Mouse (Mus musculus): ENCODE data around the gene Prkcb. TPM values are rescaled to one million over a fixed set of nuclear protein-coding genes. Genes with fewer than 3 reads are reported as not detected.
A peak's percentile ranks its signal among the peaks of the same experiment; 100 is the strongest.

The Prkcb gene
- polyA plus RNA-seq, 1 experiment from 2014 or later = 43.9 TPM

GRCm38 (mm10) chr7:122268983-122269486 lies 19.5 kb upstream of the Prkcb start:
- no peak overlapping the region for H3K4me3 ChIP-seq (ENCODE audit: inconsistent target)
- no peaks in the 10 kb centered on the region for H3K36me3 ChIP-seq (ENCODE audit: inconsistent target)
- 97% methylated on average over 4 of the region's 4 CpGs for WGBS (ENCODE audit: missing documents)
- H3K27ac ChIP-seq = no peak overlapping the region
- no peaks in the 10 kb centered on the region for H3K79me2 ChIP-seq (ENCODE audit: inconsistent target)

DNA sequence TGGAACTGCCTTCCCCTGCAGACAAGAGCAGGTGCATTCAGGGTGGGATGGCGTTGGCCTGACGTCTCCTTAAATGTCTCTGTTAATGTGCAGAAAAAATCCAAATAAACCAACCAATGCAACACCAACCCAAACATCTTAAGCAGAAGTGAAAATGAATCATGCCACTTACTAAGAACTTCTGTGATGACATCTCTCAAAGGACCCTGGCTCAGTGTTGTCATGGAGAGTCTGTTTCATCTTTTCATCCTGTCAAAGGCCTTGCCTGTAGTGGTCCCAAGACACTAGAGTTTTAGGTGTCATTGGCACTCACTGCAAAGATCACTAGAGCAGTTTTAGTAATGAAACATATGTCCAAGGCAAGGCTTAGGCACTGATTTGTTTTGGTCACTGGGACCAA lies 16.2 kb upstream of the Prkcb start:
- no peak overlapping the region for H3K4me3 ChIP-seq (ENCODE audit: inconsistent target)
- H3K36me3 ChIP-seq (ENCODE audit: inconsistent target) = no peaks in the 10 kb centered on the region
- no peak overlapping the region for H3K27ac ChIP-seq
- 28% methylated on average over 2 of the region's 2 CpGs for whole genome bisulfite sequencing (ENCODE audit: missing documents)
- H3K79me2 ChIP-seq (ENCODE audit: inconsistent target) = no peaks in the 10 kb centered on the region

GRCm38 (mm10) chr7:122279580-122279979 lies 9.0 kb upstream of the Prkcb start:
- Histone ChIP-seq H3K4me3 (ENCODE audit: inconsistent target) (no peak overlapping the region), H3K27ac (no peak overlapping the region), H3K36me3 (ENCODE audit: inconsistent target) (no peaks in the 10 kb centered on the region), H3K79me2 (ENCODE audit: inconsistent target) (no peaks in the 10 kb centered on the region)
- WGBS (ENCODE audit: missing documents) = 90% methylated on average over 9 of the region's 9 CpGs

DNA sequence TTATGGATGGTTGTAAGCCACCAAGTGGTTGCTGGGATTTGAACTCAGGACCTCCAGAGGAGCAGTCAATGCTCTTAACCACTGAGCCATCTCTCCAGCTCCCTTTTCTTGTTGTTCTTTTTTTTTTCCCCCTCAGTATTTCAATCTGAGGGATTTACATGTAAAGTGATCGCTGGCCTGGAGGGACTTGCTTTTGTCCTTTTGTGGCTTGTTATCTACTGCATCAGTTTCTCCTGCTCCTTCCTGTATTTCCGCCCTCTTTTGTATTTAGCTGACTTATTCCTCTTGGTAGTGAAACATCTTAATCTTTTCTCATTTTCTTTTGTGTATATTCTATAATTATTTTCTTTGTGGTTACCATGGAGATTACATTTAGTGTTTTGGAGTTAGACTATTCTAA lies 8.2 kb upstream of the Prkcb start:
- no peak overlapping the region for H3K27ac ChIP-seq
- no peaks in the 10 kb centered on the region for H3K36me3 ChIP-seq (ENCODE audit: inconsistent target)
- 33% methylated on average over 2 of the region's 2 CpGs for WGBS (ENCODE audit: missing documents)
- no peak overlapping the region for H3K4me3 ChIP-seq (ENCODE audit: inconsistent target)
- no peaks in the 10 kb centered on the region for H3K79me2 ChIP-seq (ENCODE audit: inconsistent target)

- WGBS (ENCODE audit: missing documents) = 82% methylated on average over 2 of the region's 2 CpGs
- Histone ChIP-seq H3K4me3 (ENCODE audit: inconsistent target) (no peak overlapping the region), H3K79me2 (ENCODE audit: inconsistent target) (no peaks in the 10 kb centered on the region), H3K27ac (no peak overlapping the region), H3K36me3 (ENCODE audit: inconsistent target) (no peaks in the 10 kb centered on the region)
Observed at GRCm38 (mm10) chr7:122282584-122282983, 6.0 kb upstream of the Prkcb start.

DNA sequence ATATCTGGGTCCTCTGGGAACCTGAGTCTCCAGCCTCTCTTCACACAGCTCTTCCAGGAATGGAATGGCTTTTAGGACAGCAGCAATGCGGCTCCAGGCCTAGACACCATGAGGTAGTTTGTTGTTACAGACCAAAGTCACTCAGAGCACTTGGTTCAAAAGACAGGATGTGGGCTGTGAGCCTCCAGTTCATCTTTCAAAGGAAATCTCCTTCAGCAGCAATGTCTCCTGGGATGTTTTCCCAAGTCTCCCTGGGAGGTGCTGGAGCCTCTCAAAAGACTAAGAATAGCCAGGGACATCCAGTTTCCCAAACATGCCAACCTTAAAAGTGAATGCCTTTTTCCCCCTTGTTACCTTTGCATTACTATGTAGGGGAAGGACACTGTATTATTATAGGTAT lies 1.3 kb upstream of the Prkcb start:
- Histone ChIP-seq H3K36me3 (ENCODE audit: inconsistent target) (no peaks in the 10 kb centered on the region), H3K27ac (no peak overlapping the region), H3K79me2 (ENCODE audit: inconsistent target) (peaks cover 15% of the 10 kb centered on the region; the same call in 1 of the 2 replicates), H3K4me3 (ENCODE audit: inconsistent target) (no peak overlapping the region)
- 92% methylated on average over 1 of the region's 1 CpGs for WGBS (ENCODE audit: missing documents)

- no peak overlapping the region for H3K27ac ChIP-seq
- 1% methylated on average over 62 of the region's 66 CpGs for WGBS (ENCODE audit: missing documents)
- peaks cover 26% of the 10 kb centered on the region; the same call in 1 of the 2 replicates for H3K79me2 ChIP-seq (ENCODE audit: inconsistent target)
- H3K4me3 ChIP-seq (ENCODE audit: inconsistent target) = peak overlapping the region; percentile 37
- H3K36me3 ChIP-seq (ENCODE audit: inconsistent target) = no peaks in the 10 kb centered on the region
Observed at GRCm38 (mm10) chr7:122289243-122290111, 926 bp downstream of the Prkcb start.

GRCm38 (mm10) chr7:122290165-122290564 lies 1.6 kb downstream of the Prkcb start:
- Histone ChIP-seq H3K27ac (no peak overlapping the region), H3K4me3 (ENCODE audit: inconsistent target) (peak overlapping the region; percentile 37), H3K79me2 (ENCODE audit: inconsistent target) (peaks cover 26% of the 10 kb centered on the region; the same call in 1 of the 2 replicates), H3K36me3 (ENCODE audit: inconsistent target) (no peaks in the 10 kb centered on the region)
- 47% methylated on average over 12 of the region's 12 CpGs for WGBS (ENCODE audit: missing documents)

- H3K4me3 ChIP-seq (ENCODE audit: inconsistent target) = no peak overlapping the region
- no peak overlapping the region for H3K27ac ChIP-seq
- WGBS (ENCODE audit: missing documents) = 80% methylated on average over 3 of the region's 3 CpGs
Observed at GRCm38 (mm10) chr7:122290771-122291170, 2.2 kb downstream of the Prkcb start.

DNA sequence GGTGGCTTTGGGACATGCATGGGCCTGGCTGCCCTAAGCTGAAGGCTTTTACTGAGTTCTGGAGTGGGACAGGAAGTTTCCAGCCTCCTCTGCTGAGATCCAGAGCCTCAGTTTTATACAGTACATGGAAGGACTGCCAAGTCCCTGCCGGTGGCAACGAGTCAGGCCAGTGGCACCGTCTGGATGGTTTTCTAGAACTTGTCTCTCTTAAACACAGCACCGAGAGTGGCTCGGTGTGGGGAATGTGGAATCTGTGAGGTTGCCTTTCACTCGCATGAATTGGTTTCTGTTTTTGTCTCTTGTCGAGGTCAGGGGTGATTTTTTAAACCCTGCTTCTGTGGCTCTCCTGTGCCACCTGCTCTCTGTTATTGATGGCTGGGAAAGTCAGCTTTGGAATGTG lies 3.6 kb downstream of the Prkcb start:
- WGBS (ENCODE audit: missing documents) = 84% methylated on average over 7 of the region's 7 CpGs
- no peaks in the 10 kb centered on the region for H3K36me3 ChIP-seq (ENCODE audit: inconsistent target)
- H3K4me3 ChIP-seq (ENCODE audit: inconsistent target) = no peak overlapping the region
- no peak overlapping the region for H3K27ac ChIP-seq
- H3K79me2 ChIP-seq (ENCODE audit: inconsistent target) = peaks cover 26% of the 10 kb centered on the region; the same call in 1 of the 2 replicates

More at GRCm38 (mm10) chr7:122290771-122291170, 2.2 kb downstream of the Prkcb start:
- peaks cover 26% of the 10 kb centered on the region; the same call in 1 of the 2 replicates for H3K79me2 ChIP-seq (ENCODE audit: inconsistent target)
- H3K36me3 ChIP-seq (ENCODE audit: inconsistent target) = no peaks in the 10 kb centered on the region

DNA sequence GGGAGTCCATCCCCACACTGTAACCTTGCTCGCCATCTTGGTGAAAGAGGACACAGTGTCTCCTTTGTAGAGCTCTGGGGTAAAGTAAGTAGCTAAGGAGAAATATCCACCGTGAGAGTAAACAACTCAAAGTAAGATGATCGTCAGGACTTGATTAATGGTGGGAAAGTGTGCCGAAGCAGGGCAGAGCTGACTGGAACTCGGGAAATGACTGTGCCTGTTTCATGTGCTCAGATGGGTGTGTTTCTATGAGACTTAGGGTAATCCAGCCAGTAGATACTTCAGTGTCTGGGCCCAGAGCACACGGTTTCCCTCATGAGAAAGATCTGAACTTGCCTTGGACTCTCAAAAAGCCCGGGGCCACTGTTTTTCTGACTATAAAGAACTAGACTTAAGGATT lies 5.6 kb downstream of the Prkcb start:
- Histone ChIP-seq H3K4me3 (ENCODE audit: inconsistent target) (no peak overlapping the region), H3K27ac (no peak overlapping the region), H3K36me3 (ENCODE audit: inconsistent target) (no peaks in the 10 kb centered on the region), H3K79me2 (ENCODE audit: inconsistent target) (peaks cover 26% of the 10 kb centered on the region; the same call in 1 of the 2 replicates)
- 89% methylated on average over 7 of the region's 7 CpGs for WGBS (ENCODE audit: missing documents)

DNA sequence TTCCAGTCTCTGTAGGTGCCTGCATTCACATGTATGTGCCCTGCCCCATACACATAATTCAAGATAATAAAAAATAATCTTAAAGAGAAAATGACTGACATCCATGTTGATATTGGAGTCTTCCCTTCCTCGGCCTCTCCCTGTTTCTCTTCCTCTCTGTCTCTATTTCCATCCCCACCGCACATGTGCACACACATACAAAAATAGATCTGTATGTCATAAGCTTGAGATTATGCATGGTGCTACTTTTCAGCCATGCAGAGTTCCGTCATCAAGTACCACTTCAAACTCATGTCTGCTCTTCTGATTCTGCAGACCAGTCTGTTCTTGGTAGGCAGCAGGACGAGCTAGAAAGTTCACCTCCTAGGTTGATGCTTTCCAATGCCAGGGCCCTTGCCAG lies 6.8 kb downstream of the Prkcb start:
- 62% methylated on average over 3 of the region's 4 CpGs for whole genome bisulfite sequencing (ENCODE audit: missing documents)
- Histone ChIP-seq H3K79me2 (ENCODE audit: inconsistent target) (peaks cover 21% of the 10 kb centered on the region; the same call in 1 of the 2 replicates), H3K4me3 (ENCODE audit: inconsistent target) (no peak overlapping the region), H3K27ac (no peak overlapping the region), H3K36me3 (ENCODE audit: inconsistent target) (no peaks in the 10 kb centered on the region)

- Histone ChIP-seq H3K36me3 (ENCODE audit: inconsistent target) (0 out of 2 replicates have a peak, but pooled peaks cover 5% of the 10 kb centered on the region), H3K27ac (no peak overlapping the region), H3K4me3 (ENCODE audit: inconsistent target) (no peak overlapping the region), H3K79me2 (ENCODE audit: inconsistent target) (peaks cover 20% of the 10 kb centered on the region; the same call in 1 of the 2 replicates)
- 27% methylated on average over 1 of the region's 1 CpGs for WGBS (ENCODE audit: missing documents)
Observed at GRCm38 (mm10) chr7:122296331-122296730, 7.8 kb downstream of the Prkcb start.

DNA sequence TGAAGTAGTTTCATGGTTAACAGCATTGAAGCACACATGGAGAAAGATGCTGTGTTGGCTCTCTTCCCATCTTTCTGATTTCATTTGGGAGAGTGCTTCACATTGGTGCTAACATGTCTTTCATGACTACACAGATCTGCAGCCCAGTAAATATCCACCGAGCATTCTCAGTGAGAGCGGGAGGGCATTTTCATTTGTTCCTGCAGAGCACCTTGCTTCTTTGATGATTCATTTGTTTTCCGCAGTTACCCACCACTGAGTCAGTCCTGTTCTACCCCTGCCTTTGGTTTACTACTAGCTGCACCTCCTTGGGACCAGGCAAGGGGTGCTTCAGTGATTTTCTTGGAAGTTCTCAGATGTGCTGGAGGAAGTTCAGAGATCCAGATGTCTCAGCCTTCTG lies 8.3 kb downstream of the Prkcb start:
- Histone ChIP-seq H3K27ac (no peak overlapping the region), H3K36me3 (ENCODE audit: inconsistent target) (0 out of 2 replicates have a peak, but pooled peaks cover 5% of the 10 kb centered on the region), H3K79me2 (ENCODE audit: inconsistent target) (peaks cover 24% of the 10 kb centered on the region; the same call in 1 of the 2 replicates), H3K4me3 (ENCODE audit: inconsistent target) (no peak overlapping the region)
- 81% methylated on average over 3 of the region's 3 CpGs for WGBS (ENCODE audit: missing documents)

- H3K36me3 ChIP-seq (ENCODE audit: inconsistent target) = 0 out of 2 replicates have a peak, but pooled peaks cover 5% of the 10 kb centered on the region
- H3K27ac ChIP-seq = peak overlapping the region; percentile 16; the same call in 1 of the 2 replicates
- WGBS (ENCODE audit: missing documents) = 20% methylated on average over 3 of the region's 3 CpGs
- H3K4me3 ChIP-seq (ENCODE audit: inconsistent target) = no peak overlapping the region
- peaks cover 27% of the 10 kb centered on the region; the same call in 1 of the 2 replicates for H3K79me2 ChIP-seq (ENCODE audit: inconsistent target)
Observed at GRCm38 (mm10) chr7:122297627-122298026, 9.1 kb downstream of the Prkcb start.

All from macrophage (primary cell).